In genomic region chr15:57644331-57644953, GRCm38 (mm10) we compare ENCODE assay signal across 7 mouse cellular contexts.
DNase-seq lines count a peak whose midpoint lies in the region; ATAC-seq and TF ChIP-seq lines count a peak whose summit lies in the region.

No protein-coding gene starts in this region.

- H3K4me3 ChIP-seq in kidney, adult 2 months (ENCODE audit: insufficient read depth, low read depth, low read length), result no peak overlapping the region

- no peaks in the 10 kb centered on the region for H3K4me1 ChIP-seq in kidney, adult 2 months (ENCODE audit: control insufficient read depth, insufficient read depth, low read length)

- TF ChIP-seq CTCF in kidney, adult 2 months (conservative IDR thresholded peaks at IDR 0.05; ENCODE audit: insufficient read depth, insufficient read length, low read depth, low read length), result peak; percentile 66

- peak; percentile 25 for DNase-seq in ovary, postnatal 36 days (ENCODE audit: low spot score)
- DNase-seq in ovary, adult 18-20 months (ENCODE audit: low spot score), result no peak
- DNase-seq in R1 (ENCODE audit: low read depth, low spot score), result peak; percentile 55
- DNase-seq in embryo, embryonic 9.5 days (ENCODE audit: extremely low spot score), result peak; percentile 32
- DNase-seq in kidney, adult 2 months, result peak; percentile 37
- no peak for DNase-seq in yolk sac, embryonic 10.5 days (ENCODE audit: low spot score)

- TF ChIP-seq POLR2A in kidney, adult 2 months (IDR thresholded peaks at IDR 0.05; ENCODE audit: low read depth, low read length), result no peak

- H3K36me3 ChIP-seq in kidney, adult 2 months (ENCODE audit: control insufficient read depth, insufficient read depth, low read length), result no peaks in the 10 kb centered on the region

- H3K27ac ChIP-seq in kidney, adult 2 months (ENCODE audit: insufficient read depth, low read depth, low read length), result no peak overlapping the region

- 52% methylated on average over 11 of the region's 11 CpGs for whole genome bisulfite sequencing in kidney, adult 2 months

- ATAC-seq in megakaryocyte progenitor cell, adult 5-6 weeks (replicated peaks; ENCODE audit: poor library complexity), result peak; percentile 76

- H3K27me3 ChIP-seq in kidney, adult 2 months (replicated peaks; ENCODE audit: control insufficient read depth, insufficient read depth, low read length), result no peaks in the 10 kb centered on the region

Comparison
In these comparisons a context has a peak if more than half of its experiments do, and no peak if none do; other contexts are left out.
1. DNase-seq: peak in ovary, postnatal 36 days (single experiment), R1 (single experiment), embryo, embryonic 9.5 days (single experiment) and kidney, adult 2 months (single experiment); none in ovary, adult 18-20 months (single experiment) and yolk sac, embryonic 10.5 days (single experiment).